Mouse (Mus musculus) stomach, embryonic 15.5 days (tissue): Measurements from ENCODE around the gene Sstr2. TPM values are rescaled to one million over a fixed set of nuclear protein-coding genes. Genes with fewer than 3 reads are reported as not detected.

Experiments
- polyA plus RNA-seq: library from polyadenylated mRNA; unstranded; fragments of >200 nt; fragmentation: Nextera tagmentation; extraction: Ambion mirVana; gene quantifications from 2 replicates; pipeline ENCODE4 v1.2.1, GENCODE M21; 2015

The Sstr2 gene
- polyA plus RNA-seq, 1 experiment from 2014 or later: 1.9 TPM

Other genes with a start within 250 kb of the Sstr2 start
- 23.1 and 25.3 TPM in 2 replicates for gene Cog1, start 29.8 kb downstream of the Sstr2 start, polyA plus RNA-seq
- gene Slc39a11, start 30.7 kb downstream of the Sstr2 start, polyA plus RNA-seq: 37.1 and 46.6 TPM in 2 replicates
- gene Fam104a, start 64.8 kb downstream of the Sstr2 start, polyA plus RNA-seq: 43.8 and 49.8 TPM in 2 replicates
- gene D11Wsu47e, start 65.1 kb downstream of the Sstr2 start, polyA plus RNA-seq: 20.0 and 20.7 TPM in 2 replicates
- 0.23 and 0.42 TPM in 2 replicates for gene Cpsf4l, start 90.7 kb downstream of the Sstr2 start, polyA plus RNA-seq
- gene Cdc42ep4, start 132.5 kb downstream of the Sstr2 start, polyA plus RNA-seq: 51.6 and 59.6 TPM in 2 replicates